Mouse (Mus musculus): ENCODE results near the gene Enthd1.

DNA sequence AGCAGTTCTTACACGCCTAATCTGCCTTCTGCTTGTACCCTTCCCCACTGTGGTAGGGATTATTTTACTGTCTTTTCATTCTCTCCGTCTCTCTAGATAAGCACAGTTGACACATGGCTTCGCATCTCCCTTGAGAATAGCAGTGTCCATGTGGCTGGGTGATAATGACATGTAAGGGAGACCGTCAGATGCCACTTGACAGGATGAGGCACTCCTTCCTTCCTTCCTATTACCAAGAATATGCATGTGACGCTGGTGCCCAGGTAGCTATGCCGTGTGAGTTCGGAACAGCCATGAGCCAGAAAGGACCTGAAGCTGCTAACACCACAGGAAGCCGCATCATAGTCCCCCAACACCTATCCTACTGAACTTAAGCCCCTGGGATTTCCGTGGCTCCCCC, 33.9 kb downstream of the Enthd1 start:
- no peak for TF ChIP-seq CTCF (IDR thresholded peaks at IDR 0.05; ENCODE audit: low read depth)
- peak; percentile 56 for TF ChIP-seq EP300 (IDR thresholded peaks at IDR 0.05; ENCODE audit: low read depth)

All from liver, embryonic 14.5 days (tissue).